Mouse (Mus musculus): ENCODE results near the gene Clec11a.

Gene Clec11a

GRCm38 (mm10) chr7:44306516-44307240 lies at the start of gene Clec11a:
Clec11a (minus strand) TSS chr7:44306902.
- peak; percentile 57 for DNase-seq

GRCm38 (mm10) chr7:44355411-44355810 lies 48.7 kb upstream of the Clec11a start:
- no peak for DNase-seq

- DNase-seq, result no peak
Observed at GRCm38 (mm10) chr7:44353601-44354340, 47.1 kb upstream of the Clec11a start.

- DNase-seq, result no peak
Observed at GRCm38 (mm10) chr7:44352750-44353600, 46.3 kb upstream of the Clec11a start.

- DNase-seq, result no peak
Observed at GRCm38 (mm10) chr7:44351881-44352749, 45.4 kb upstream of the Clec11a start.

GRCm38 (mm10) chr7:44350957-44351711 lies 44.4 kb upstream of the Clec11a start:
- peak; percentile 89 for DNase-seq

- DNase-seq, result no peak
Observed at GRCm38 (mm10) chr7:44349043-44349442, 42.3 kb upstream of the Clec11a start.

GRCm38 (mm10) chr7:44344622-44345021 lies 37.9 kb upstream of the Clec11a start:
- DNase-seq, result peak; percentile 38

GRCm38 (mm10) chr7:44343459-44344015 lies 36.8 kb upstream of the Clec11a start:
- peak; percentile 52 for DNase-seq

- DNase-seq, result no peak
Observed at GRCm38 (mm10) chr7:44341714-44342113, 35.0 kb upstream of the Clec11a start.

GRCm38 (mm10) chr7:44341119-44341518 lies 34.4 kb upstream of the Clec11a start:
- no peak for DNase-seq

- no peak for DNase-seq
Observed at GRCm38 (mm10) chr7:44340226-44340625, 33.5 kb upstream of the Clec11a start.

- DNase-seq, result no peak
Observed at GRCm38 (mm10) chr7:44337121-44337849, 30.6 kb upstream of the Clec11a start.

- DNase-seq, result no peak
Observed at GRCm38 (mm10) chr7:44336046-44337021, 29.6 kb upstream of the Clec11a start.

- peak; percentile 50 for DNase-seq
Observed at GRCm38 (mm10) chr7:44335031-44335878, 28.6 kb upstream of the Clec11a start.

GRCm38 (mm10) chr7:44334139-44334538 lies 27.4 kb upstream of the Clec11a start:
- DNase-seq, result no peak

- no peak for DNase-seq
Observed at GRCm38 (mm10) chr7:44332336-44332735, 25.6 kb upstream of the Clec11a start.

GRCm38 (mm10) chr7:44326614-44327013 lies 19.9 kb upstream of the Clec11a start:
- no peak for DNase-seq
